In the genomic region with DNA sequence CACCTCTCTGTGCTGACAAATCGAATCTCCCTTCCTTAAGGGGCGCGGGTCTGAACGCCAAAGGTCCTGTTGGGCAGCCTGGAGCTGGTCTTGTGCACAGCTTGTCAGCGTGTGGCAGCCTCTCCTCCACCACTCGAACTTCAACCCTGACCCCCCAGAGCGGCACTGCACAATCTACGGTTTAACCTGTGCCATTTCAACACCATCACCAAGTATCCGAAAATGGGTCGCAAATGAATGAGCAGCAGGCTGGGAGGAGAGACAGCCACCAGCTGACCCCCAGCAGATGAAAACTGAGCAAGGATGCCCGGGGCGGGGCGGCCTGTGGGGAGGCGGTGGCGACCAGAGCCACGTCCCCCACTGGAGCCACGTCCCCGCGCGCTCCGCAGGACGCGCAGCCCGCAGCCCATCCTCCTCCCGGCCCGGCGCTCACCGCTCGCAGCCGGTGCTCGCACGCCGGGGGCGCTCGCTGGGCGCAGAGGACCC, we compare ENCODE assay signal across 8 mouse cellular contexts. TPM values are rescaled to one million over a fixed set of nuclear protein-coding genes. Genes with fewer than 3 reads are reported as not detected.
A peak's percentile ranks its signal among the peaks of the same experiment; 100 is the strongest.
DNase-seq lines count a peak whose midpoint lies in the region; ATAC-seq and TF ChIP-seq lines count a peak whose summit lies in the region.

No protein-coding gene starts in this region.

- no peak for TF ChIP-seq POLR2A in lung, adult 2 months (IDR thresholded peaks at IDR 0.05; ENCODE audit: borderline replicate concordance, extremely low read depth, low read depth, low read length)
- TF ChIP-seq POLR2A in olfactory bulb, adult 2 months (IDR thresholded peaks at IDR 0.05; ENCODE audit: insufficient read depth, low read depth, low read length) = no peak

- peak; percentile 81 for ATAC-seq in embryonic facial prominence, embryonic 14.5 days (ENCODE audit: low read depth)
- peak; percentile 56 for ATAC-seq in heart, embryonic 12.5 days (ENCODE audit: insufficient number of reproducible peaks, low FRiP score)
- peak; percentile 84 for ATAC-seq in kidney, postnatal 0 days (replicated peaks; ENCODE audit: low FRiP score, low read depth)

- H3K27ac ChIP-seq in embryonic facial prominence, embryonic 14.5 days (replicated peaks; ENCODE audit: low read depth, low read length) = peak overlapping the region; percentile 72
- H3K27ac ChIP-seq in heart, embryonic 12.5 days (ENCODE audit: poor library complexity, severe bottlenecking) = no peak overlapping the region
- H3K27ac ChIP-seq in kidney, postnatal 0 days = peak overlapping the region; percentile 91
- H3K27ac ChIP-seq in olfactory bulb, adult 2 months (ENCODE audit: insufficient read depth, low read depth, low read length) = peak overlapping the region; percentile 56; the same call in 1 of the 2 replicates

- peak overlapping the region; percentile 93 for H3K4me2 ChIP-seq in embryonic facial prominence, embryonic 14.5 days (ENCODE audit: low read depth, low read length)
- peak overlapping the region; percentile 96 for H3K4me2 ChIP-seq in heart, embryonic 12.5 days
- H3K4me2 ChIP-seq in kidney, postnatal 0 days (ENCODE audit: low read length) = peak overlapping the region; percentile 90

- DNase-seq in MN1 (ENCODE audit: low spot score) = peak; percentile 67
- DNase-seq in adrenal gland, postnatal 14 days = peak; percentile 71
- DNase-seq in embryonic facial prominence, embryonic 14.5 days (ENCODE audit: low spot score) = no peak
- DNase-seq in kidney, postnatal 0 days (ENCODE audit: low spot score) = peak; percentile 62
- DNase-seq in lung, adult 2 months = peak; percentile 65
- no peak for DNase-seq in B cell, adult 2 months

- 0 out of 2 replicates have a peak, but pooled peaks cover 12% of the 10 kb centered on the region for H3K4me1 ChIP-seq in embryonic facial prominence, embryonic 14.5 days (ENCODE audit: control insufficient read depth, insufficient read depth, low read length)
- peaks cover 6% of the 10 kb centered on the region; the same call in 1 of the 2 replicates for H3K4me1 ChIP-seq in heart, embryonic 12.5 days (replicated peaks)
- peaks cover 11% of the 10 kb centered on the region; the same call in 1 of the 2 replicates for H3K4me1 ChIP-seq in kidney, postnatal 0 days (replicated peaks; ENCODE audit: insufficient read depth, low read length)
- H3K4me1 ChIP-seq in lung, adult 2 months (ENCODE audit: control insufficient read depth, insufficient read depth, low read length) = peaks cover 3% of the 10 kb centered on the region; the same call in 1 of the 2 replicates
- H3K4me1 ChIP-seq in olfactory bulb, adult 2 months (ENCODE audit: control insufficient read depth, insufficient read depth, low read length) = peaks cover 11% of the 10 kb centered on the region

- under 1% methylated on average over 25 of the region's 36 CpGs for WGBS in embryonic facial prominence, embryonic 14.5 days
- WGBS in heart, embryonic 12.5 days = under 1% methylated on average over 36 of the region's 36 CpGs
- WGBS in kidney, postnatal 0 days = 0% methylated on average over 30 of the region's 36 CpGs
- 2% methylated on average over 36 of the region's 36 CpGs for WGBS in lung, adult 2 months
- WGBS in olfactory bulb, adult 2 months = 2% methylated on average over 36 of the region's 36 CpGs

- no peaks in the 10 kb centered on the region for H3K9me3 ChIP-seq in embryonic facial prominence, embryonic 14.5 days (ENCODE audit: control insufficient read depth, low read length)
- no peaks in the 10 kb centered on the region for H3K9me3 ChIP-seq in heart, embryonic 12.5 days (replicated peaks)
- H3K9me3 ChIP-seq in kidney, postnatal 0 days (replicated peaks; ENCODE audit: low read length) = no peaks in the 10 kb centered on the region

- H3K36me3 ChIP-seq in embryonic facial prominence, embryonic 14.5 days (ENCODE audit: control insufficient read depth, insufficient read depth, low read length) = no peaks in the 10 kb centered on the region
- no peaks in the 10 kb centered on the region for H3K36me3 ChIP-seq in heart, embryonic 12.5 days
- no peaks in the 10 kb centered on the region for H3K36me3 ChIP-seq in kidney, postnatal 0 days (ENCODE audit: insufficient read depth, low read length)

- TF ChIP-seq CTCF in kidney, postnatal 0 days (IDR thresholded peaks at IDR 0.05; ENCODE audit: low read depth) = no peak
- TF ChIP-seq CTCF in lung, adult 2 months (IDR thresholded peaks at IDR 0.05; ENCODE audit: insufficient read depth, low read length) = no peak
- no peak for TF ChIP-seq CTCF in olfactory bulb, adult 2 months (IDR thresholded peaks at IDR 0.05; ENCODE audit: insufficient read depth, low read depth, low read length)

- H3K9ac ChIP-seq in embryonic facial prominence, embryonic 14.5 days (ENCODE audit: low read depth, low read length) = peak overlapping the region; percentile 76
- H3K9ac ChIP-seq in heart, embryonic 12.5 days = peak overlapping the region; percentile 80
- peak overlapping the region; percentile 81 for H3K9ac ChIP-seq in kidney, postnatal 0 days (ENCODE audit: low read depth, low read length)

- peaks cover 31% of the 10 kb centered on the region for H3K27me3 ChIP-seq in embryonic facial prominence, embryonic 14.5 days (replicated peaks; ENCODE audit: control insufficient read depth, insufficient read depth, low read length)
- peaks cover 42% of the 10 kb centered on the region for H3K27me3 ChIP-seq in heart, embryonic 12.5 days (replicated peaks)
- no peaks in the 10 kb centered on the region for H3K27me3 ChIP-seq in kidney, postnatal 0 days (ENCODE audit: insufficient read depth, low read length)

- peak overlapping the region; percentile 76 for H3K4me3 ChIP-seq in embryonic facial prominence, embryonic 14.5 days (ENCODE audit: low read depth, low read length)
- peak overlapping the region; percentile 75 for H3K4me3 ChIP-seq in heart, embryonic 12.5 days
- H3K4me3 ChIP-seq in kidney, postnatal 0 days (replicated peaks; ENCODE audit: low read depth, low read length) = peak overlapping the region; percentile 77
- H3K4me3 ChIP-seq in lung, adult 2 months (replicated peaks; ENCODE audit: extremely low read depth, low read depth, low read length) = peak overlapping the region; percentile 55
- H3K4me3 ChIP-seq in olfactory bulb, adult 2 months (ENCODE audit: insufficient read depth, low read depth, low read length) = peak overlapping the region; percentile 97

RNA-seq across cellular contexts. Expression of a gene that starts 1.5 kb away (rescaled TPM):
- 2.7 and 5.9 TPM in 2 replicates for total RNA-seq in adrenal gland, postnatal 14 days (2021)
- 20.8 and 34.6 TPM in 2 replicates for polyA plus RNA-seq in embryonic facial prominence, embryonic 14.5 days (2014; fragmentation: Nextera tagmentation; extraction: Ambion mirVana)
- polyA plus RNA-seq in heart, embryonic 12.5 days (2016; fragmentation: Nextera tagmentation; extraction: Ambion mirVana) = 0.71 and 0.87 TPM in 2 replicates
- 24.2 and 25.4 TPM in 2 replicates for polyA plus RNA-seq in kidney, postnatal 0 days (2015; fragmentation: Nextera tagmentation; extraction: Ambion mirVana)
- polyA plus RNA-seq in lung, adult 2 months (2012; rRNA removed) = 1.7 and 2.6 TPM in 2 replicates
- polyA plus RNA-seq in olfactory bulb, adult 2 months (2012; ENCODE audit: insufficient read depth, insufficient read length, low replicate concordance, missing spikeins) = not detected in 2 replicates

Comparison
In these comparisons a context has a peak if more than half of its experiments do, and no peak if none do; other contexts are left out.
1. DNase-seq: peak in MN1 (single experiment), adrenal gland, postnatal 14 days (single experiment), kidney, postnatal 0 days (single experiment) and lung, adult 2 months (single experiment); none in embryonic facial prominence, embryonic 14.5 days (single experiment) and B cell, adult 2 months (0 of 2).
2. Peak in every context shown above with its lines, with median percentiles within 50 percentile points of each other: ATAC-seq, H3K4me2 ChIP-seq, H3K4me3 ChIP-seq and H3K9ac ChIP-seq.